Mouse (Mus musculus) testis, adult 2 months (tissue): Measurements from ENCODE around the gene Olfr1417. TPM values are rescaled to one million over a fixed set of nuclear protein-coding genes. Genes with fewer than 3 reads are reported as not detected.

Source experiments
- H3K27ac ChIP-seq: fragments of 200-500 bp; 2 replicates; pipeline ENCODE4 v1.5.1; 2012; ENCODE audit warnings: low read depth, low read length; ENCODE audit not compliant: control insufficient read depth, insufficient read depth
- H3K27me3 ChIP-seq: fragments of 200-500 bp; 2 replicates; pipeline ENCODE4 v1.6.1; 2012; ENCODE audit warnings: mild to moderate bottlenecking, low read length, moderate library complexity; ENCODE audit not compliant: control insufficient read depth, insufficient read depth
- H3K36me3 ChIP-seq: fragments of 200-500 bp; 2 replicates; pipeline ENCODE4 v1.6.1; 2012; ENCODE audit warnings: mild to moderate bottlenecking, low read length; ENCODE audit not compliant: control insufficient read depth, insufficient read depth
- H3K4me1 ChIP-seq: fragments of 200-500 bp; 2 replicates; pipeline ENCODE4 v1.6.1; 2012; ENCODE audit warnings: low read length; ENCODE audit not compliant: control insufficient read depth, insufficient read depth
- H3K4me3 ChIP-seq: fragments of 200-500 bp; 2 replicates; pipeline ENCODE4 v1.5.1; 2012; ENCODE audit warnings: low read depth, mild to moderate bottlenecking, low read length, moderate library complexity, mixed read lengths; ENCODE audit not compliant: control insufficient read depth
- CTCF ChIP-seq: fragments of 200-500 bp; IDR thresholded peaks from 2 replicates; pipeline ENCODE4 v1.5.1; 2012; ENCODE audit warnings: low read depth, mild to moderate bottlenecking, inconsistent platforms, low read length, moderate library complexity; ENCODE audit not compliant: control insufficient read depth, insufficient read depth, insufficient replicate concordance
- POLR2A ChIP-seq: fragments of 200-500 bp; IDR thresholded peaks from 2 replicates; pipeline ENCODE4 v1.6.1; 2012; ENCODE audit warnings: low read depth, mild to moderate bottlenecking, inconsistent platforms, low read length, moderate library complexity; ENCODE audit not compliant: control insufficient read depth
- polyA plus RNA-seq: library from polyadenylated mRNA; depleted of rRNA; stranded (reverse); fragments of >200 nt; gene quantifications from 2 replicates; pipeline ENCODE4 v1.2.3, GENCODE M21; 2012; rRNA removed

Olfr1417 gene
- polyA plus RNA-seq, 1 experiment = not detected

GRCm38 (mm10) chr19:11793741-11794359 is 45.2 kb downstream of the Olfr1417 start:
- no peak overlapping the region for H3K4me3 ChIP-seq
- no peaks in the 10 kb centered on the region for H3K4me1 ChIP-seq
- no peak overlapping the region for H3K27ac ChIP-seq
- TF ChIP-seq POLR2A (no peak), CTCF (no peak)
- H3K36me3 ChIP-seq = no peaks in the 10 kb centered on the region
- H3K27me3 ChIP-seq = no peaks in the 10 kb centered on the region

GRCm38 (mm10) chr19:11791825-11792224 is 47.2 kb downstream of the Olfr1417 start:
- TF ChIP-seq POLR2A (no peak), CTCF (no peak)
- no peak overlapping the region for H3K27ac ChIP-seq
- no peaks in the 10 kb centered on the region for H3K27me3 ChIP-seq
- no peaks in the 10 kb centered on the region for H3K4me1 ChIP-seq
- no peak overlapping the region for H3K4me3 ChIP-seq
- H3K36me3 ChIP-seq = no peaks in the 10 kb centered on the region

GRCm38 (mm10) chr19:11788876-11789275 is 50.1 kb downstream of the Olfr1417 start:
- Histone ChIP-seq H3K36me3 (no peaks in the 10 kb centered on the region), H3K27me3 (no peaks in the 10 kb centered on the region), H3K4me3 (no peak overlapping the region), H3K27ac (no peak overlapping the region), H3K4me1 (no peaks in the 10 kb centered on the region)
- TF ChIP-seq CTCF (no peak), POLR2A (no peak)

- no peaks in the 10 kb centered on the region for H3K27me3 ChIP-seq
- H3K36me3 ChIP-seq = no peaks in the 10 kb centered on the region
- H3K27ac ChIP-seq = no peak overlapping the region
- H3K4me1 ChIP-seq = no peaks in the 10 kb centered on the region
- H3K4me3 ChIP-seq = no peak overlapping the region
- TF ChIP-seq POLR2A = no peak
- no peak for TF ChIP-seq CTCF
Measured at GRCm38 (mm10) chr19:11787826-11788225, 51.2 kb downstream of the Olfr1417 start.

DNA sequence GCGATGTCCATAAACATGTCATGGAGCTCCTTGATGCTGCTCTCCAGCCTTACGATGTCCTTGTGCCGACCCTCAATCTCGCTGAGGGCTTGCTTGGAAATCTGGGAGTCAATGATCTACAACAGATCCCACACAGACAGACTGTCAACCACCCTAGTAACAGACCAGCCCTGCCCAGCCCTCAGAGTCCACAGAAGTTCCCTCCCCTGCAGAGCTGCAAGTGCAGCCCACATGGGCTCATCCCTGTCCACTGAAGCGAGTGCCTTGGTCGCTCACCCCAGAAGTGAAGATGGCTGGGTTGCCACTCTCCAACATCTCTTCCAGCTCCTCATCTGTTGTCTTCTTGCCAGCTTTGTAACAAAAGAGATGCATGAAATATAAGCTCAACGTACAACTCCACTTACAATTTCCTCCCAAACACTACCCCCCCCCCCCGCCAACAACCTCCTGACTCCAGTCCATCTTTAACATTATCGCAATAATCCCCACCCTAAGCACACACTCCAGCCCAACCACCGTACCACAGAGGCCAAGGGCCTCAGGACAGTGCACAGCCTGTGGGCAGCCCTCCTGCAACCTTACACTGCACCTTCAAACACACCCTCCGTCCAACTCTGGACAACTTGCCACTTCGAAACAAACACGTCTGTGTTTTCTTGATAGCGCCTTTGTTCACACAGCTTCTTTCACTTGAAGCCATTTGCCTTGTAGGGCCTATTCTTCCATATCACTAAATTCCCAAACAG is 53.4 kb downstream of the Olfr1417 start:
- no peaks in the 10 kb centered on the region for H3K4me1 ChIP-seq
- H3K36me3 ChIP-seq = no peaks in the 10 kb centered on the region
- H3K27me3 ChIP-seq = no peaks in the 10 kb centered on the region
- H3K27ac ChIP-seq = no peak overlapping the region
- H3K4me3 ChIP-seq = no peak overlapping the region
- no peak for TF ChIP-seq POLR2A
- TF ChIP-seq CTCF = no peak

- Histone ChIP-seq H3K4me1 (no peaks in the 10 kb centered on the region), H3K27ac (no peak overlapping the region), H3K4me3 (no peak overlapping the region), H3K36me3 (no peaks in the 10 kb centered on the region; the same call in 1 of the 2 replicates), H3K27me3 (no peaks in the 10 kb centered on the region)
- TF ChIP-seq POLR2A (no peak), CTCF (no peak)
Measured at GRCm38 (mm10) chr19:11777191-11777865, 61.7 kb downstream of the Olfr1417 start.

Other genes starting within 250 kb of the Olfr1417 start
- 0.32 and 0.79 TPM in 2 replicates for gene Ms4a6d, start 234.4 kb downstream of the Olfr1417 start, polyA plus RNA-seq
- gene Ms4a2, start 215.5 kb downstream of the Olfr1417 start, polyA plus RNA-seq = not detected in 2 replicates
- not detected in 2 replicates for gene Ms4a3, start 198.4 kb downstream of the Olfr1417 start, polyA plus RNA-seq
- not detected in 2 replicates for gene Oosp2, start 178.7 kb downstream of the Olfr1417 start, polyA plus RNA-seq
- gene Oosp1, start 148.1 kb downstream of the Olfr1417 start, polyA plus RNA-seq = not detected in 2 replicates
- not detected in 2 replicates for gene Oosp3, start 142.2 kb downstream of the Olfr1417 start, polyA plus RNA-seq
- 0.82 and 0.90 TPM in 2 replicates for gene Gif, start 91.7 kb downstream of the Olfr1417 start, polyA plus RNA-seq
- 19.5 and 20.4 TPM in 2 replicates for gene Mrpl16, start 68.8 kb downstream of the Olfr1417 start, polyA plus RNA-seq
- gene Stx3, start 19.8 kb downstream of the Olfr1417 start, polyA plus RNA-seq = 0.61 and 0.87 TPM in 2 replicates
- not detected in 2 replicates for gene Olfr1418, start 21.8 kb upstream of the Olfr1417 start, polyA plus RNA-seq
- gene Olfr1419, start 35.9 kb upstream of the Olfr1417 start, polyA plus RNA-seq = 0.05 and 0.06 TPM in 2 replicates
- not detected in 2 replicates for gene Olfr1420, start 47.3 kb upstream of the Olfr1417 start, polyA plus RNA-seq
- 6.6 and 8.2 TPM in 2 replicates for gene Patl1, start 73.2 kb upstream of the Olfr1417 start, polyA plus RNA-seq
- gene Osbp, start 126.7 kb upstream of the Olfr1417 start, polyA plus RNA-seq = 23.0 and 24.4 TPM in 2 replicates
- gene Olfr1423, start 202.1 kb upstream of the Olfr1417 start, polyA plus RNA-seq = not detected in 2 replicates
- 0.12 TPM in 1 of 2 replicates, not detected in the other for gene Olfr1424, start 223.5 kb upstream of the Olfr1417 start, polyA plus RNA-seq
- gene Olfr1425, start 238.5 kb upstream of the Olfr1417 start, polyA plus RNA-seq = not detected in 2 replicates